Mouse (Mus musculus) lung, postnatal 0 days (tissue): ENCODE data around the gene Spef2. TPM values are rescaled to one million over a fixed set of nuclear protein-coding genes. Genes with fewer than 3 reads are reported as not detected.

Experiments used
- ATAC-seq: fragments of 200-750 bp; cut with Nextera tagmentation; 2 replicates; pipeline ENCODE4 v1.8.0; 2017; ENCODE audit warnings: moderate library complexity
- DNase-seq: peaks from one replicate; pipeline ENCODE4 v3.0.0-alpha.2; 2016; ENCODE audit warnings: low spot score
- H3K27ac ChIP-seq: fragments of 300-500 bp; sonication (generic); 2 replicates; pipeline ENCODE4 v1.5.1; 2014; ENCODE audit warnings: antibody characterized with exemption, mild to moderate bottlenecking, low read length, mixed read lengths
- H3K27me3 ChIP-seq: fragments of 300-500 bp; sonication (generic); replicated peaks from 2 replicates; pipeline ENCODE4 v1.6.1; 2014; ENCODE audit warnings: low read length, mixed read lengths; ENCODE audit not compliant: insufficient read depth
- H3K36me3 ChIP-seq: fragments of 300-500 bp; sonication (generic); 2 replicates; pipeline ENCODE4 v1.6.1; 2014; ENCODE audit warnings: low read length, mixed read lengths; ENCODE audit not compliant: insufficient read depth
- H3K4me1 ChIP-seq: fragments of 300-500 bp; sonication (generic); 2 replicates; pipeline ENCODE4 v1.6.1; 2014; ENCODE audit warnings: antibody characterized with exemption, low read depth, low read length, mixed read lengths; ENCODE audit not compliant: insufficient read depth
- H3K4me2 ChIP-seq: fragments of 300-500 bp; sonication (generic); replicated peaks from 2 replicates; pipeline ENCODE4 v1.6.1; 2014; ENCODE audit warnings: low read depth, mild to moderate bottlenecking, low read length, moderate library complexity, mixed read lengths
- H3K4me3 ChIP-seq: fragments of 300-500 bp; sonication (generic); 2 replicates; pipeline ENCODE4 v1.5.1; 2014; ENCODE audit warnings: low read depth, low read length
- H3K9ac ChIP-seq: fragments of 300-500 bp; sonication (generic); replicated peaks from 2 replicates; pipeline ENCODE4 v1.6.1; 2014; ENCODE audit warnings: low read depth, mild to moderate bottlenecking
- H3K9me3 ChIP-seq: fragments of 300-500 bp; sonication (generic); 2 replicates; pipeline ENCODE4 v1.6.1; 2016; ENCODE audit warnings: low read length, mixed read lengths
- CTCF ChIP-seq: IDR thresholded peaks from 2 replicates; pipeline ENCODE4 v1.5.1; 2016; ENCODE audit warnings: antibody characterized with exemption, mild to moderate bottlenecking
- EP300 ChIP-seq: IDR thresholded peaks from 2 replicates; pipeline ENCODE4 v1.6.1; 2016; ENCODE audit warnings: antibody characterized with exemption, mild to moderate bottlenecking, control low read depth
- WGBS: fragments of 180-500 bp; shearing (Covaris S2); extraction: QIAGEN DNeasy Blood & Tissue Kit; methylation state at CpG from one replicate; pipeline ENCODE4 v1.1.7; 2014; 5-methylcytosine and 5-hydroxymethylcytosine counted together
- polyA plus RNA-seq: library from polyadenylated mRNA; unstranded; fragments of >200 nt; fragmentation: Nextera tagmentation; extraction: Ambion mirVana; gene quantifications from 2 replicates; pipeline ENCODE4 v1.2.1, GENCODE M21; 2015

Spef2 gene
- polyA plus RNA-seq, 1 experiment from 2014 or later: 2.4 TPM

DNA sequence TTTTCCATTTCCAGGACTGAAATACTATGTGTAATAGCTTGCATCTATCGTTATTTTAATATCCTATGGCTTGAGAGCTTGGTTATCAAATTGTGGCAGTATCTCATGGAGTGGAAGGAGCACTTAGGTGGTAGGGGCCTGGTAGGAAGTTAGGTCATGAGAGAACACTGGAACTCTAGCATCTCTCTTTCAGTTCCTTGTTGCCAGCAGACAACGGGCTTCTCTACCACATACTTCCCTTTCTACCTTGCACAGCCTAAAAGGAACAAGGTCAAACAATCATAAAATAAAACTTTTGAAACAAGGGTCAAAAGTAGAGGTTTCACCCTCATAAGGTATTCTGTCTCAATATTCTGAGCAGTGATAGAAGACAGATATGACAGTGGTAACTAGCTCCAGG is 38.3 kb downstream of the Spef2 start:
- no peak for ATAC-seq

DNA sequence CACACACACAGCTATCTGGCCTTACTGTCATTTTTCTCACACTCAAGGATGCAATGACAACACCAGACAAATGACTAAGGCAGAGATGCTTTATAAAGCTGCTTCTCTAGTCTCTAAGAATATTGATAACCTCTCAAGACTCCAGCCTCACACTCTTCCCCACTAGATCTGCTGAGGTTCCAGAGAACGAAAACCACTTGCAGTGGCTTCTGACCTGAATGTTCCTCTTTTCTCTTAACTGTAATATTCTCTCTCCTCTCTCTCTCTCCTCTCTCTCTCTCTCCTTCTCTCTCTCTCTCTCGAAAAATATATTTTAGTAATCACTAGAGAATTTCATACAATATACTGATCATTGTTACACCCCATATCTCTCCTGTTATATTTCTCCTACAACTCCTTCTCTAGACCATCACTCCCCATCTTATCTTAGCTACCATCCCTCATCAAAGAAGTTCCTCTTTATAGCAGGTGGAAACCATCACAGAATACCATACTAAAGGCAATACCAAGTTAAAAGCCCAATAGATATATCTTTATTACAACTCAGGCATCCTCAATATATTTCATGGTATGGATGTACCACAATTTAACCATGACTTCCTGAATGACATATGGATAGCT is 42.7 kb downstream of the Spef2 start:
- Histone ChIP-seq H3K4me1 (no peaks in the 10 kb centered on the region), H3K27ac (no peak overlapping the region), H3K4me3 (no peak overlapping the region), H3K36me3 (no peaks in the 10 kb centered on the region), H3K4me2 (no peak overlapping the region), H3K9me3 (no peaks in the 10 kb centered on the region), H3K9ac (no peak overlapping the region), H3K27me3 (no peaks in the 10 kb centered on the region)
- DNase-seq (no peak), ATAC-seq (no peak)
- TF ChIP-seq CTCF: no peak
- TF ChIP-seq EP300: no peak
- 67% methylated on average over 2 of the region's 2 CpGs for WGBS

More for the DNA sequence above, 38.3 kb downstream of the Spef2 start:
- Histone ChIP-seq H3K4me1 (no peaks in the 10 kb centered on the region), H3K9me3 (no peaks in the 10 kb centered on the region), H3K4me3 (no peak overlapping the region), H3K4me2 (no peak overlapping the region), H3K9ac (no peak overlapping the region), H3K36me3 (no peaks in the 10 kb centered on the region), H3K27ac (no peak overlapping the region), H3K27me3 (no peaks in the 10 kb centered on the region)
- no peak for DNase-seq
- TF ChIP-seq CTCF (no peak), EP300 (no peak)
- WGBS: 74% methylated on average over 2 of the region's 2 CpGs

DNA sequence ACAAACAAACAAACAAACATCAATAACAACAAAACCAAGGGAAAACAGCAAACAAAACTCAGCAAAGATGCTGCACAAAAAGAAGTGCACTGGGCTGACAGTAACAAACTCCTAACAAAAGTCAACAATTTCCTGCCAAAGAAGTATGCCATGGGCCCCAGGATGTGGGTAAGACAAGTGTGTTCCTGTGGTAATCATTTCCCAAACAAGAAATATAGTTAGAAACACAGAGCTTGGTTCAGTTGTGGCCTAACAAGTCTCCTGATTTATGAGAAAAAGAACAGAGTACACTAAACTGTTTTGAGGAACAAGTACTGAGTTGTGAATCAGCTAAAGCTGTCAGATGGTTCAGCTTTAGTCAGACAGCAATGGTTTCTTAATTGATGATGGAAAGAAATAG is 46.8 kb downstream of the Spef2 start:
- no peak overlapping the region for H3K9ac ChIP-seq
- H3K27ac ChIP-seq: no peak overlapping the region
- H3K36me3 ChIP-seq: no peaks in the 10 kb centered on the region
- H3K27me3 ChIP-seq: no peaks in the 10 kb centered on the region
- no peak for ATAC-seq
- TF ChIP-seq EP300 (no peak), CTCF (no peak)
- H3K9me3 ChIP-seq: no peaks in the 10 kb centered on the region
- no peak for DNase-seq
- H3K4me2 ChIP-seq: no peak overlapping the region
- no peaks in the 10 kb centered on the region for H3K4me1 ChIP-seq
- no peak overlapping the region for H3K4me3 ChIP-seq

DNA sequence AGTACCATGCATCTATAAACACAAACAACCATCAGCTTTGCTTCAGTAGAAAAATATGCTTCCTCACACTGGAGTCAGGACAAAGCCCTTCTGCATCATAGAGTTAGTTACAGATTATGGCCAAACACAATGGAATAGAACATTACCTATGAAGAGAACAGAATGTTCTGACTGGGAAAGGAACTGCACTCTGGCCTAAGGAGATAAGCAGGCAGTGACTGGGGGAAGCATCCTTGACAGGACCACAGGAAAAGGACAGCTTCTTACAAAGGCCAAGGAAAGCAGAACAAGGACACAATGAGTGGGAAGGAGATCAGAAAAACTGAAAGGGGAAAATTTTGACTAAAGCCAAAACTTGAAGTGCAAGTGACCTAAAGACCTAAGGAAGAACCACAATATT is 56.9 kb downstream of the Spef2 start:
- DNase-seq: no peak
- no peak for TF ChIP-seq CTCF
- TF ChIP-seq EP300: no peak

DNA sequence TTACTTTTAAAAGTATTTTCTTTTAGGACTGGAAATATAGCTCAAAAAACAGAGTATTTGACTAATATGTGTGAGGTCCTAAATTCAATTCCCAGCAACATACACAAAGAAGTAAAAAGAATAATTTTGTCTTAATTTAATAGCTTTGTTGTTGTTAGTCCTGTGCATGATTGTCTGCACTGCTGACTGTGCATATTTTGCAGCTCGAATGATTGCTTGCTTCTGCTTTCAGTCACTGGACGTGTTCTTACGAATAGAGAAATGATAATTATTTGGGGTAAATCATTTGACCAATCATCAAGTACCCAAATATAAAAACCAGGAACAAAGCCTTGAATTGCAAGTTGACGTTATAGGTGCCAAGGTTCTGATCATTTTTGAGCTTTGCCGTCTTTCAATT is 57.8 kb downstream of the Spef2 start:
- ATAC-seq: no peak
- Histone ChIP-seq H3K36me3 (no peaks in the 10 kb centered on the region), H3K27me3 (no peaks in the 10 kb centered on the region), H3K4me2 (no peak overlapping the region), H3K4me1 (no peaks in the 10 kb centered on the region), H3K27ac (no peak overlapping the region), H3K9ac (no peak overlapping the region), H3K4me3 (no peak overlapping the region), H3K9me3 (no peaks in the 10 kb centered on the region)
- TF ChIP-seq CTCF: no peak
- TF ChIP-seq EP300: no peak
- 81% methylated on average over 5 of the region's 5 CpGs for WGBS
- no peak for DNase-seq

More for the DNA sequence above, 56.9 kb downstream of the Spef2 start:
- no peaks in the 10 kb centered on the region for H3K4me1 ChIP-seq
- no peak for ATAC-seq
- no peaks in the 10 kb centered on the region for H3K36me3 ChIP-seq
- no peak overlapping the region for H3K4me2 ChIP-seq
- no peak overlapping the region for H3K27ac ChIP-seq
- H3K9ac ChIP-seq: no peak overlapping the region
- no peaks in the 10 kb centered on the region for H3K9me3 ChIP-seq
- H3K4me3 ChIP-seq: no peak overlapping the region
- H3K27me3 ChIP-seq: no peaks in the 10 kb centered on the region

DNA sequence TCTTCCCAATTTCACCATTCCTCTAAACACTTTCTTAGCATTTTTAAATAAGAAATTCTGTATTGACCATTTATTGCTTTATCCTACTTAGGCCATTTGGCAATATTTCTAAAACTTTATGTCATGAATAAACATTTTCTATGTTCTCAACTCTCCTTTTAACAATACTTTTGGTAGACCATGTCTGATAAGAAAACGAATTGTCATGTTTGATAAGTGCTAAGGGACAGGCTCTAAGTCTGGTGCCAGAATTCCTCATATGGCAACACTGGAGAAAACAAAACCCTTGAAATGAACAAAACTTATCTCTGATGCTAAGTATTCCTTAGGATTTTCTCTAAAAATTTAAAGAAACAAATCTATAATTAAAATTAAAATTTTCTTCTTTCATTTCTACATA is 58.2 kb downstream of the Spef2 start:
- no peaks in the 10 kb centered on the region for H3K36me3 ChIP-seq
- H3K4me3 ChIP-seq: no peak overlapping the region
- 38% methylated on average over 1 of the region's 1 CpGs for WGBS
- TF ChIP-seq CTCF: no peak
- no peak for TF ChIP-seq EP300
- H3K9me3 ChIP-seq: no peaks in the 10 kb centered on the region
- H3K9ac ChIP-seq: no peak overlapping the region
- ATAC-seq (no peak), DNase-seq (no peak)
- H3K27ac ChIP-seq: no peak overlapping the region
- H3K4me2 ChIP-seq: no peak overlapping the region
- H3K4me1 ChIP-seq: no peaks in the 10 kb centered on the region
- no peaks in the 10 kb centered on the region for H3K27me3 ChIP-seq

DNA sequence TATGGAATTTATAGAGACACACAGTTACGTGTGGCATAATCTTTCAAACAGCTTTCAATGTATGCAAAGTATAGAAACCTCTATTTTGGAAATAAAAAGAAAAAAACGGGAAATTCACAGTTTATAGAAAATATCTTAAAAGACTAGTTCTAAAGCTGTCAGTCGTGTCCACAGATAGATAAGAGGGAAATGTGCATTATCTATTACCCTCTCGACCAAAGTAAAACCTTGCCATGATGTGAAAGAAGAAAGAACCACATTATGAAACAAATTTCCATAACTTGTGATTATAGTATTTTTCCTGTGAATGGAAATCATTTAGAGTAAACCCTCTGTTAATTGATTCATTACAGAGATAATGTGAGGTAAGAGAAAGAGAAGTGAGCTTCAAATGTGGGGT is 65.2 kb downstream of the Spef2 start:
- Histone ChIP-seq H3K4me2 (no peak overlapping the region), H3K36me3 (no peaks in the 10 kb centered on the region), H3K27me3 (no peaks in the 10 kb centered on the region), H3K9ac (no peak overlapping the region), H3K4me1 (no peaks in the 10 kb centered on the region), H3K9me3 (no peaks in the 10 kb centered on the region), H3K27ac (no peak overlapping the region), H3K4me3 (no peak overlapping the region)
- no peak for TF ChIP-seq CTCF
- no peak for TF ChIP-seq EP300
- DNase-seq (no peak), ATAC-seq (no peak)
- whole genome bisulfite sequencing: 70% methylated on average over 4 of the region's 4 CpGs
